Mouse (Mus musculus) embryo, embryonic 10 days (tissue): ENCODE measurements around the gene Ccdc149.

Experiments used
- DNase-seq: peaks from one replicate; pipeline ENCODE4 v3.0.0-alpha.2; 2015; ENCODE audit warnings: low spot score

Gene Ccdc149

DNA sequence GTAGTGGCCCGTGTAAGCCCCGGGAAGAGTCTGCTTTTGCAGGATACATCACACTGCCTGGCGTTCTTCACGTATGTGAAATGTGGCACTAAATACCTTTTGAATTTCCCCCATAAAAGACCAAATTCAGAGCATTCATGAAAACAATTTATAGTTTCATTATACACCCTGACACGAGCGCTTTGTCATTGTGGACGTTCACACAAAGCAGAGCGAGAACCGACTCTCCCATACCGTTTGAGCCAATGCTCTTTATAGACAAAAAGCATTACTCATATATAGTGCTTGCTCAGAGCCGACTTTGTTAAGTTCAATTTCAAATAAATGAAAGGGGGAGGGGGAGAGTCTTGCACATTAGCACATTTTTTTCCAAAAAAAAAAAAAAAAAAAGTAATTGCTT lies 31.0 kb downstream of the Ccdc149 start:
- DNase-seq = no peak

DNA sequence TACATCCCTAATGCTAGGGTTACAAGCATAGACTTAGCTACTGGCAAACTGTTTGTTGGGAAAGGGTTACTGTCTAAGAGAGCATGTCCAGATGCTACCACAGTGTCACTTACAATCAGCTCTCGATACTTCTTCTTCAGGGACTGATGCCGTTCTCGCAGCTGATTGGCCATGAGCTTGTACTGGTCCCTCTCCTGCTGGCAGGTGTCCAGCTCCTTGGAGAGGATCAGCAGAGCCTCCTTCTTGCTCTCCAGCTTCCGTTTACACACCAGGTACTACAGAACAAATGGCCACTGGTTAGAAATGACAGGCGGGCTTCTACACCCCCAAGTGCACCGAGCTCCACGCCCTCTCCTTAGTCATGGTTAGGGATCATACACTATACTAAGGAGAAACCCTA lies 32.4 kb downstream of the Ccdc149 start:
- DNase-seq = no peak

DNA sequence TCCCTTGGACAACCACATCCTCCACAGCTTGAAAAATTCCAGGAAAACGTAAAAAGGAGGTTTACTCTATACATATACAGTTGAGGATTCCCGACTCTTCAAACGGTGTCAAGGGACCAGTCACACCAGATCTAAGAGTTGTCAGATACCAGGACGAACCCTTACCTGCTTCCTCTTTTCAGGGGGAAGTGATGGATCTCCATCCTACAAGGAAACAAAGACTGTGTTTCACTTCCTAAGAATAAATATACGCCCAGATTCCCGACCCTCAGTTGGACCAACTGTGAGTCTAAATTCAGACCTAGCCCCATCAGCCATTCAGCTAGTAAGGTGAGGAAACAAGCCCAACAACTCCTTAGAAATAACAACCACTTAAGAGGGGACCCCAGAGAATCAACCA lies 35.8 kb downstream of the Ccdc149 start:
- DNase-seq = no peak

DNA sequence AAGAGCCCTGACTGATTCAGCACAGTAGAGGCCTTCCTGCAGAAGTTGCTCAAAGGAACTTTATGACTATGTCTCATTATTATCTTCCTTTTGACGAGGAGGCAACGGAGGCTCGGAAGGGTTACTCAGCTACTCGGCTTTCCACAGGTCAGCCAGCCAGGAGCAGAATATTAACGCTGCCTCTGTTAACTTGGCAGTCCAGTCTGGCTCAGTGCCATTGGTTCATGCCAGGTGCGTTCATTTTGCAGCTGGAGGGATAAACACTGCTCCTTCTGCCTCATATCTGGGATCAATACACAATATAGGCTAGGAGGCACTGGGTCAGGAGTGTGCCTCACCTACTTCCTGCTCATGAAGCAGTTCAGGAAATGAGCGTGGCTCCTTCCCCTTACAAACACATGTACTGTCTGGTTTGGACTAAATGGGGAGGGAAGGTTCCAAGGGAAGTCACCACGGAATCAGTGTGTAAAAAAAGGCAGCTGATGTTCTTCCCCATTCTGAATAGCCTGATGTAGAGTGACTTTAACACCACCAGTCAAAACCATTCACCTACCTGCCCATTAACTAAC lies 40.0 kb downstream of the Ccdc149 start:
- no peak for DNase-seq

DNA sequence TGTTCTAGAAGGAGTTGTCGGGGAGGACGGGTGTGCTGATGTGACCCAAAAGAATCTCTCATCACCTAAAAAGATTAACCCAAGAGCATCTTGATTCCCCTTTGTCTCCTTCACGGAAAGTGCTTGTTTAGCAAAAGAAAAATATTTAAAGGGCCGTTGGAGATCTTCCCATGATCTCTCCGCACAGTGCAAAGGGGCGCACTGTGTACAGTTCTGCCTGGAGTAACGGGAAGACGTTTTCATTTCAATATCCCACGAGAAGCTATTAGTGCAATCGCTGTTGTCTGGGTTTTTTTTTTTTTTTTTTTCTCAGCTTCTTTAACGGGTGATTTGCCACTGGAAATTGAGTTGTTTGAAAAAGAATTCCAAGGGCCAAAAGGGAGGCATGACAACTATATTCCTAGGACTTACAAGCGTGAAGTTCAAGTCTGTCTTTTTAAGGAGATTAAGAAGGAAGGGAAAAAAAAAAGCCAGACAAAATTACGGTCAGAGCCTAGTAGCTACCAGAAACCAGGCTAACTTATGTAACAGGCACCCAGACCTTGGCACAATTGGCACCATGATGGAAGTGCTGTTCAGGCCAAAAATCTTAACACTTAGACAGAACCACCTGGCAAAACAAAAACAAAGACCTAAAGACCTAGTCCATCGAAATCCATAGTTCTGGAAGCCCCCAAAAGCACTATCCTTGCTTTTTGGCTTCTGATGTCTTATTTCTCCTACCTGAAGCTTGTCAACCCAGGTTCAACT lies 41.4 kb downstream of the Ccdc149 start:
- no peak for DNase-seq

DNA sequence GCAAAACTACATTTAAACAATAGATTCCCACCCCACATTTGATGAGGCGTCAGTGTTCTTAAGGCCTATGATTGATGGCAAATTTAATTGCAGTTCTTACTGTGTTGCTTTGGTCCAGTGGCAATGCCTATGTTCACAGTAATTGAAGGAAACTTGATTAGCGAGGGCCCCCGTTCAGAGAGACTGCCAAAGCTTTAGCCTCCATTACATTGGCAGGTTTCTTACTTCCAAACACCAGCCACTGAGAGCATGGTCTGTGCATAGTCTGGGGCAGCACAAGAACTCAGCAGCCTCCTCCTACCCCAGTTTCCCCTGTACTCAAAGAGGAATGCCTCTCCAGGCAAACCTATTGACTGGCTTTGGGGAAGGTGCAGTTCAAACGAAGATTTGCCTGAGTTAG lies 42.7 kb downstream of the Ccdc149 start:
- DNase-seq = no peak

DNA sequence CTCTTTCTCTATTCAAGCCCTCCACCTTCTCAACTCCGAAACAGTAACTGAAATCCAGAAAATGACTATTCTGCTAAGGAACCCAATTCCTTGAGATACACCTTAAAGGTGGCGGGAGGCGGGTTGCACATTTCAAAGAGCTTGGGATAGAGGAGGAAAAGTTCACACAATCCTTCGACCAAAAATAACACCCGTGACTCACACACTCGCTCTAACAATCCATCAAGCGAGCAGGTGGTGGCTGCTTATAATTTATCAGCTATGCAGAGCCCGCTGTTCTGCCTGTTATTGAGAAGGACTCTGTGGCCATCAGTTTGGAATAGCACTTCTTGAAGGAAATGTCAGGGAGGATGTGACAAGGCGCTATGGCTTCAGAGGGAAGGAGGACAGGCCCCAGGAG lies 45.5 kb downstream of the Ccdc149 start:
- DNase-seq = no peak

DNA sequence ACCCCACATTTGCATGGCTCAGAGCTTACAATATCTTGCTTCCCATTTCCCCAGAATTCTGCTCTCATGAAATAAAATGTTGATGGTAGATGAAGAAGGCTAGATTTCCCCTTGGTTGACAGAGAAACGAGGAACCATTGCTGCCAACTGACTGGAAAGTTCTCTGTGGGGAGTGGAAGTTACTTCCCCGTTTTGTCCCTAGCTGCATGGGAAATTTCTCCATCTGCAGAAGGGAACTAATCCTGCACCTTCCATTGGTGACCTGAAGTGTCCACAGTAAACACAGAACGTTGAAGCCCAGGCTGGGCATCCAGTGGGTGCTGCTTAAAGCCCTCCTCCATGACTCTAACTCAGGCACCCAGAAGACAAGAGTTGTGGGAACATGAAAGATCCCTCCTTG lies 47.4 kb downstream of the Ccdc149 start:
- DNase-seq = no peak

DNA sequence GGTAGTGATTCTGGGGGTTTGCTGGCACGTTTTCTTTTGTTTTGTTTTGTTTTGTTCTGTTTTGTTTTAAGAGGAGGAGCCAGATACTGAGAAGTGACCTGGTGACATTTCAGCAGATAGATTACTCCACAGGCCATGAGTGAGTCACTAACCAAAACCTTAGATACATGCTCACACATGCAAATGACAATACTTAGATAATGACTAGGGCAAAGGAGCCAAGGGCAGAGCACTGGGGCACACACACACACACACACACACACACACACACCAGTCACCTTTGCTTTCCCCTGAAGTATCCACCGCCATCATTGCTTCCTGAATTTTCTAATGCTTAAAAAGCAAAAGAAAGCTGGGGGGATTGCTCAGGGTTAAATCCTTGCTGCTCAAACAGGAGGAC lies 54.8 kb downstream of the Ccdc149 start:
- no peak for DNase-seq

DNA sequence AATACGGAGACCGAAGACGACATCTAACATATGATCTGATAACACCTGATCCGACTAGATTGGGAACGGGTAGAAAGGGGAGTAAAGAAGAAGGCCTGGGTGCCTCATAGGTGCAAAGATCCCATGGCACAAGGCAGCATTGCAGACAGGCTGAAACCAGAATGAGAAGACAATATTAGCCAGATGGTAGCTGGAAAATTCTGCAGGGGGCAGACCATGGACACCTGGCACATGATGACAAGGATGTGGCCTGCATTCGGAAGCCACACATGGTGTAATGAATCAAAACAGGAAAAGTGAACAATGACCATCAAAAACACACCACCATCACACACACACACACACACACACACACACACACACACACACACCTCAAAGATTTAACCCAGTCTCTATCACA lies 55.4 kb downstream of the Ccdc149 start:
- no peak for DNase-seq

DNA sequence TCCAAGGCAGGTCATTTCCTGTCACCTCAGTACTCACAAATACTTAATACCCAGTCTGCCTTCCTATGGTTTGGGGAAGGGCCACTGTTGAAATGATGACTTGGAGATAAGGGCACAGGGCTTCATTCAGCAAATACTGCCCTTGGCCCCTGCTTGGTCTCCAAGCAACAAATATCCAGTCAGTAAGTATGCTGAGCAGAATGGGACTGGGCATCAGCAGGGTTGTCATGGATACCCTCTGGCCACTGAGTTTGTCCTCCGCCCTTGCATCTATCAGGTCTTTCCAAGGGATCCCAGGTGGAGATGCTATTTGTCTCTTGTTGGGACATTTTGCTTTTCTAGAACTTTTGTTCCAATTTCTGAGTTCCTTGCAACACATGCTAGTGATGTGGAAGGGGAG lies 56.1 kb downstream of the Ccdc149 start:
- no peak for DNase-seq

DNA sequence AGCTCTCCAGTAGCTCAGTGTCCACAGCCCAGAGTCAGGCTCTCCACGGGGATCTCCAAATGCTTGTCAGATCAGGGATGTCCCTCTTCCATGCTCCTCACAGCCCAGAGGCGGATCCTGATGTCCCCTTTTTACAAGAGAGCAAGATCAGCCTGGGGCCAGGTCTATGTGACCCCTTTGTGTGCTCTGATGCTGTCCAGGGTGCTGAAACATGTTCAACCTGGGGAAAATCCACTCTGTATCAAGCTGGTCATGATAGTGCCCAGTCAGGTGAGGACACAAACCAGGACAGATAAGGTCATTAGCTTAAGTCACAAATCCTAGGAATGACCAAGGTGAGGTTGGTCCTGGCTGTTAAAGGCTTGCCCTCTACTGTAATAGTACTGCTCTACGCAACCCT lies 59.8 kb downstream of the Ccdc149 start:
- peak; percentile 72 for DNase-seq

DNA sequence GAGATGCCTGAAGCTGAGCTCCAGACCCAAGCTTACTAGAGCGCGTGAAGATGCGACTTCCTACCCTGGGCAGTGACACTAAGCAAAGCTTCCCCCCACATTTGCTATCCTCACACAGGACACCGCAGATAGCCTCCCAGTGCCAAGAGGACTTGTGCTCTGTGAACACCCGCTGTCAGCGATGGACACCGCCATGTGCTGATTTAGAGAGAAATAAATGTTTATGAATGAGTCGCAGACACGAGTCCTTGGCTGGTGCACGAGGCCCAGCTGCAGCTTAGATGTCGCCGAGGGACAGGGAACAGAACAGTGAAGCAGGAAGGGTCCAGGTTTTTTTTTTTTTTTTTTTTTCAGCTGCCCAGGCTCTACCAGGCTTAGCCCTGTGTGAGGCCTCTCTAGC lies 61.1 kb downstream of the Ccdc149 start:
- no peak for DNase-seq

DNA sequence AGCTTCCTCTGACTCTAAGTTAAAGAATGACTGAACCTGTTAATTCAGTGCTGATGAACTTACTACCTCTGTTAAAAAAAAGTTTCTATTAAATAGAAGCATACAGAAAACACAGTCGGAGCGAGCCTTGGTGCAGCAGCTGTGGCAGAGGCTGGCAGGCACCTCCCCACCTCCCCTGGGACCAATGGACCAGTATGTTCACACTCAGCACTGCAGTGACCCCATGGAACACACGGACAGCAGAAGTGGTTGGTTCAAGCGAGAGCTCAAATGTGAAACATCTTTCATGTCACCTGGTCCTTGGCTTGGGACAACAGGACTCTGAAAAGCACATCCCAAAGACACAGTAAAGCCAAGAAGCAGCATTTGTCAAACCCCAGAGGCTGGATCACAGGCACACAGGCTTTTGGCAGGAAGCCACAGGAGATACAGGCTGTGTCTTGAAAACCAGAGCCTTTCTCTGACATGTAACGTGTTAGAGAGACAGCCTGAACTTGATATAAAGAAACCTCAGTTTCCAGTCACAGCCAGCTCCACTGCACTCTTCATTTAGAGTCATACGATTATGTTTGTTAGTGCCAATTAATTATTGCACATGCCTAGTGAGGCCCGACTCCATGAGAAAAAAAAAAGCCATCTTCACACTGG lies 62.5 kb downstream of the Ccdc149 start:
- no peak for DNase-seq

DNA sequence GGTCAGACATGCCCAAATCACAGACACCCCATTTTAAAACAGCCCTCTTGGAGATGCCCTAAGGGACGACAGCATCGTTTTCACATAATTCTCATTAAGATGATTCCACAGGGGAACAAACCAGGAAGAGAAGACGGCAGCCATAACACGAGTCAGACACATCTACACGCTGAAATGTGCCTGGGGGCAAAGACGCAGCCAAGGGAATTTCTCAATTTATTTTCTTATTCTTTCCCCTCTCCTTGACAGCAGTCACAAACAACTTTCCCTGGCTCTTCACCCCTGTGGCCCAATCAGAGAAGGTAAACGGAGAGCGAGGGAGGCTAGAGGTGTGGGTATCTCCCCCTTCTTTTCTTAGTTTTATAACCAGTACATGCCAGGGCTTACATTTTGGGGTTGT lies 66.9 kb downstream of the Ccdc149 start:
- DNase-seq = no peak

DNA sequence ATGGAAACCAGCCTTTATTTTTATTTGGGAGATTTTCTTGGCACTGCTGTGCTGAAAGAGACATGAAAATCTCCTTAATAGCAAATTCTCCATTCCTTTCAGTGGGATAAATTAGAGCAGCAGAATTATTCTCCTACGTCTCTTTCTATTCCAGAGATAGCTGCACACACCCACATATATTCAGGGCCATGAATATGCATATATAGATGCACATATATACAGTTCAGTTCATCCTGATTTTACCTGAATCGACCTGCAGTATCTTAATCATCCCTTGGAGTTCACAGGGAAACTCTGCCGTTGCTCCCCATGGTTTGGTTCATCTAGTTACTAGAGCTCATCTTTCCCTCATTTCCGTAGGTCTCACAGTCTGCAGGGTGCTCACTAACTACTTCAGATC lies 77.6 kb downstream of the Ccdc149 start:
- DNase-seq = no peak

DNA sequence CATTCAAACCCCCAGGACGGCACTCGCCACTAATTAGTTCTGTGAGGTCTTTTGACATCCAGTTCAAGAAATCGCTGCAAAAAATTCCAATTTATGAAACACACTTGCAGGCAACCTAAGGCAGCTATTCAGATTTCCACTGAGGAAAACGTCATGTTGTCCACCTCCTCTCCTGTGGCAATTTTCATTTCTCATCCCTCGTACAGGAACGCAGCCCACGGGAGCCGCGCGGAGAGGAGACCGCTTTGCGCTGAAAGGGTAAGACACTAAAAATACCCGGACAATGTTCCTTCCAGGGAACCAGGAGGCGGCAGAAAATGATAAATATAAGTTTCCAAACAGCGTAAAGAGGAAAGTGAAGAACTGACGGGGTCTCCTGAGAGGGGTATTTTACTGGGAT lies 79.8 kb downstream of the Ccdc149 start:
- no peak for DNase-seq

DNA sequence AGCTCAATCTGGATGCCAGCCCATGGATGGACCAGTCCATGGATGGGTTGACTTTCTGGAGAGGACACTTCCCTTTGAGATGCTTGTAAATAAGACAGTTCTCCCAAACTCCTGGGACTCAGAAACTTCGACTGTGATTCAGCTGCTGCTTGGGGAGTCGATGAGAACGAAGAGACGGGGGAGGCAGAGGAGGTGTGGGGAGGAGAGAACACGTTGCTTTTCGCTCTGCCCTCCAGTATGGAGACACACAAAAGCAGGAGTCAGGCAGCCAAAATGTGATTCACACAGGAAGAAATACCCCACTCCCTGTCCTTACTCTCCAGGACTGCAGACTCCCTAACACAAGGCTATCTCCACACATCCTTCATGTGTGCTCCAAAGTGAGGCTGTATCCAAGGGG lies 80.9 kb downstream of the Ccdc149 start:
- no peak for DNase-seq

DNA sequence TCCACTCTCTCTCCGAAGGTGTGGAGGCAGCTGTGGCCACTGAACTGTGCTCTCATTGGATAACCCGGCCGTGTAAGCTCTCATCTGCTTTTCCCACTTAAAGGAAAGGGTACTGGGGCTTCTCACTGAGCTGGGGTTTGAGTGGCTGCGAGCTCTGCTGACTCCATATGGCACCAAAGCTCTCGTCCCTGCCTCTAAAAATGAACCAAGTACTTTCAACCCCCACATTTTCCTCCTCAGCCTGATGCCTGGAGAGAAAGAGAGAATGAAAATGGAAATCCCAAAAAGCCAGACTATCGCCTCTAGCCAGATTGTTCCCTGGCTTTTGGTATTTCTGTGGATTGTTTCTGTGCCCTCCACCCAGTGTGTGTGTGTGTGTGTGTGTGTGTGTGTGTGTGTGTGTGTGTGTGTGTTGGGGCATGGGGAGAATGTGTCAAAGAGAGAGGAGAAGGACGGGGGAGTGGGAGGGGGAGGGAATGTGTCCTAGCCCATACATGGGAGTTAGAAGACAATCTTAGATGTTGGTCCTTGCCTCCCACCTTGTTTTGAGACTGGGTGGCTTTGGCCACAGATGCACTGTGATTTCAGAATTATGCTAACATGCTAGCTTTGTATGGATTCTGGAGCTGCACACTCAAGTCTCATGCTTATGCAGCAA lies 83.1 kb downstream of the Ccdc149 start:
- DNase-seq = no peak

DNA sequence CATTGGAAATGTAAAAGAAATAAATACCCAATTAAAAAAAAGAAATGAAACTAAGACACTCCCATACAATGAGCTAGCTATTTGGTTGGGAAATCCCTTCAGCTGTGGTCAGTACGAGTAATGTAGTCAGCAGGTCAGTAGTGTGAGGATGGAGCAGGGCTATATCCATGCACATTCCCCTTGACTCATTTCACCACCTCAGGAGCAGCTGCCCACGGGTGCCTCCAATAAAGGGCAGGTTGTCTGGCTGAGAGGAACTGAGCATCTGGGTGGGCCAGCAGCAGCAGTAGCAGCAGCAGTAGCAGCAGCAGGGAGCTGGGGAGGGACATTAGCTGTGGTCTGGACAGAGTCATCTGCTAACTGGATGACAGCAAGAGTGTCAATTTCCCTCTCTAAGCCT lies 85.3 kb downstream of the Ccdc149 start:
- no peak for DNase-seq

DNA sequence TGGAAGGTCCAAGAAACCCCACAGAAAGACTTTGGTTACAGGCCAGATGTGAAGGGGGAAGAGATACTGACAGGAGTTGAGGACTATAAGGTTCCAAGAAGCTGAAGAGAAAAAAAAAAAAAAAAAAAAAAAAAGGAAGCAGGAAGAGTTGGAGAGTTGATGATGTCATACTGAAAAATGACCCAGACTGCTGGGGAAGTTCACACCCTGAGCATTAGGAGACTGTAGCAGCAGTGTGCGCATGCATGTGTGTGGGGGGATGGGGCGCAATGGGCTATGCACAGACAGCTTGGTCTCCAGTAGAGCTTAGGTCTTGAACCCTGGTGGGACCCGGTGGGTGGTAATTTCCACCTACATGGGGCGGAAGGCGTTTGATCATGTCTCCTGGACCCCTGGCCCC lies 87.6 kb downstream of the Ccdc149 start:
- DNase-seq = no peak

DNA sequence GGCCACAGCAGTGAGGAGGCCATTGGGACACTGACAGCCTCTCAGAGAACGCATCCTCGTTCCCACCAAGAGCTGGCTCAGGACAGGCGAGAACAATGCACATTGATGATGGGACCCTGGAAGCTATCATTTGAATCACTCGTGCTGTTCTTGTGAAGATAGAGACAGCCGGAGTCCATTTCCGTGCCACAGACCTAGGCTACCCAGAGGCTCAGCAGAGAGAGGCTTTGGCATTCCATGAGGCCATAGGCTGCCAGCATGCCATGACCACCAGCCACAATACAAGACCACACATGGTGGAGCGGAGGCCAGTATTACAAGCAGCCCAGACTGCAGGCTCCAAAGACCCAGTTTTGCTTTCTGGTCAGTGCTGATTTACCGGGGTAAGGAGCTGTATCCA lies 88.5 kb downstream of the Ccdc149 start:
- DNase-seq = no peak

DNA sequence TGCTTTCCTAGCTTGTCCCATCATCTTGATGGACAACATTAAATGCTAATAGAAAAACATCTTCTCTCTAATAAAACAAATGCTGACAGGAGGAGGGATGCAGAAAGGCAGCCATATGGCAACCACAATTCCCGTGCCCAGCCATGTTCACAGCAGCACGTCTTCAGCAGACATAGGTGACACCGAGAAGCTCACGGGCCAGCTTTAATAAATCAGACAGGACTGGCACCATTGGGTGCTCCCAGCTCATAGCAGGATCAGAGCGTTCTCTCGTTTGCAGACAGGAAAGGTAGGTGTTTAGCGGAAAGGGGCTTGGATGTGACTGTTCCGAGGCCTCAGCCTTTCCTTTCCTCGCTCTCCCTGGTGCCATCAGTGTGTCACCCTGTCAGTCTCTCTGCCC lies 95.5 kb downstream of the Ccdc149 start:
- no peak for DNase-seq
